Mouse (Mus musculus): ENCODE results near the gene Gm16429.
"Not testable (repeated sequence)": the region's sequence is repeated elsewhere in the genome, so short reads cannot be mapped to it uniquely, and the experiment has no call there.

Gm16429 gene

DNA sequence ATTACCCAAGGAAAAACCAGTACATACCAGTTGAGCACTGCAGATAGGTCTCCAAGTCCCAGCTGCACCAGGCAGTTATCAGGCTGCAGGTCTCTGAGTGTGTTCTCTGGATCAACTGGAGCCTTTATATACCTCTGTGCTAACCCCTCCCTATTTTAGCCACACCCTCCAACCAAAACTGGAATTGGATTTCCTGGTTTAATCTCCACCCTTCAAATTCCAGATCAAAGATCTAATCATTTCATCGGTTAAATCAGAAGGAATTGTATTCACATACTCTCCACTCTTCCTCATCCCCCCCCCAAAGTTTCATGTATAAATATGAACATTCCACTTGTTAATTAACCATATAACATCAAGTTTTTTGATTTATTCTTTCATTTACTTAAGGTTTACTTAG lies at the start of gene Gm16429:
TSS of gene Gm16429 (minus strand) at position 101 of the 400 bp plus-strand sequence.
- DNase-seq (ENCODE audit: low spot score in 2 of 2) = not testable (repeated sequence)
